Mouse (Mus musculus) intestine, postnatal 0 days (tissue): ENCODE measurements around the gene Tesk2. TPM values are rescaled to one million over a fixed set of nuclear protein-coding genes. Genes with fewer than 3 reads are reported as not detected.
"Not testable (repeated sequence)": the region's sequence is repeated elsewhere in the genome, so short reads cannot be mapped to it uniquely, and the experiment has no call there.

Experiments
- ATAC-seq: fragments of 200-750 bp; cut with Nextera tagmentation; 2 replicates; pipeline ENCODE4 v1.8.0; 2017; ENCODE audit warnings: mild to moderate bottlenecking, moderate TSS enrichment, moderate library complexity
- H3K27ac ChIP-seq: fragments of 300-500 bp; sonication (generic); 2 replicates; pipeline ENCODE4 v1.5.1; 2014; ENCODE audit warnings: mild to moderate bottlenecking, low read depth, low read length, moderate library complexity
- H3K27me3 ChIP-seq: fragments of 300-500 bp; sonication (generic); replicated peaks from 2 replicates; pipeline ENCODE4 v1.6.1; 2014; ENCODE audit warnings: low read length, mixed read lengths; ENCODE audit not compliant: control insufficient read depth, insufficient read depth
- H3K36me3 ChIP-seq: fragments of 300-500 bp; sonication (generic); 2 replicates; pipeline ENCODE4 v1.6.1; 2014; ENCODE audit warnings: mild to moderate bottlenecking, moderate library complexity; ENCODE audit not compliant: control insufficient read depth, insufficient read depth
- H3K4me1 ChIP-seq: fragments of 300-500 bp; sonication (generic); replicated peaks from 2 replicates; pipeline ENCODE4 v1.6.1; 2014; ENCODE audit warnings: antibody characterized with exemption, low read length, mixed read lengths; ENCODE audit not compliant: control insufficient read depth, insufficient read depth
- H3K4me2 ChIP-seq: fragments of 300-500 bp; sonication (generic); replicated peaks from 2 replicates; pipeline ENCODE4 v1.6.1; 2014; ENCODE audit warnings: low read depth, mild to moderate bottlenecking, moderate library complexity
- H3K4me3 ChIP-seq: fragments of 300-500 bp; sonication (generic); 2 replicates; pipeline ENCODE4 v1.5.1; 2014; ENCODE audit warnings: low read depth, low read length
- H3K9ac ChIP-seq: fragments of 300-500 bp; sonication (generic); 2 replicates; pipeline ENCODE4 v1.6.1; 2014; ENCODE audit warnings: mild to moderate bottlenecking, low read depth, low read length
- H3K9me3 ChIP-seq: fragments of 300-500 bp; sonication (generic); 2 replicates; pipeline ENCODE4 v1.6.1; 2016; ENCODE audit warnings: mixed run types; ENCODE audit not compliant: control insufficient read depth
- CTCF ChIP-seq: sonication (generic); IDR thresholded peaks from 2 replicates; pipeline ENCODE4 v1.5.1; 2016; ENCODE audit warnings: low read depth, mild to moderate bottlenecking, control low read depth, antibody characterized with exemption, moderate library complexity
- WGBS: fragments of 180-500 bp; shearing (Covaris S2); extraction: QIAGEN DNeasy Blood & Tissue Kit; methylation state at CpG from one replicate; pipeline ENCODE4 v1.1.7; 2014; 5-methylcytosine and 5-hydroxymethylcytosine counted together
- polyA plus RNA-seq: library from polyadenylated mRNA; unstranded; fragments of >200 nt; fragmentation: Nextera tagmentation; extraction: Ambion mirVana; gene quantifications from 2 replicates; pipeline ENCODE4 v1.2.1, GENCODE M21; 2015

The Tesk2 gene
- 6.6 and 6.9 TPM in 2 replicates for polyA plus RNA-seq

DNA sequence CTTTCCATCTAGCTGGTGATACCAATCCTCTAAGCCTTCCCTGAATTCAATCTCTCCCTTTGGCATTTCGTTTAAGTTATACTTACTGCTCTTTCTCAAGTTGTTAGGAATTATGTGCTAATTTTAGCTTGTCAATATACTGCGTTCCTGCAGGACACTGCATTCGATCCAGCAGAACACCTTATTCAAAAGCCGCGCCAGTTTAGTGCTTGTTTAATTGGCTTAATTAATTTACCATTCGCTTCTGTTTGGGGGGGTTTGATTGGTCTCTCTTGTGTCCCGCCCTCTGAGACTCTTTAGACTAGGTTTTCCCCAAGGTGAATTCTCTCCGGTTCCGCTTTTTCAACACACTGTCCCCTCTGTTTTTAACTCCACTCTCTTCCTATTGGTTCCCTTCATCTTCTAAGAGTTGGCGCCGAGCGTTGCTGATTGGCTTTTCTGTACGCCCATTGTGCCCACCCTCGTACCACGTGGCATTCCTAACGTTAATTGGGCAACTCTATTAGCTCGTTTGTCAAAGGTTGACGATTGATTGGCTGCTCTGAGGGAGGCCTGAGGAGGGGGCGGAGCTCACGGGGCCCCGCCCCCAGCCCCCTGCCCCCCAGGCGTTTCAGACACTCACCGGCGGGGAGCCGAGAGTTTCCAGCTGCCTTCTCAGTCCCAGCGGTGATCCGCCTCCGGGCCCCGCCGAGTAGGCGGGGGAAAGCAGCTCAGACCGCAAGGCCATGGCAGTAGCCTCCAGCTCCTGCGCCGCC is at the start of gene Tesk2:
Gene Tesk2, plus strand, starts transcription at position 606 of the 755 bp plus-strand sequence.
- H3K36me3 ChIP-seq = no peaks in the 10 kb centered on the region
- TF ChIP-seq CTCF = no peak
- H3K27me3 ChIP-seq = no peaks in the 10 kb centered on the region
- H3K4me3 ChIP-seq = peak within 1 kb of the TSS; percentile 88
- peak; percentile 97 for ATAC-seq
- H3K9ac ChIP-seq = peak within 1 kb of the TSS; percentile 87
- H3K4me1 ChIP-seq = peaks cover 8% of the 10 kb centered on the region; the same call in 1 of the 2 replicates
- under 1% methylated on average over 30 of the region's 34 CpGs for WGBS
- peak within 1 kb of the TSS; percentile 86 for H3K27ac ChIP-seq
- H3K4me2 ChIP-seq = peak within 1 kb of the TSS; percentile 95
- no peaks in the 10 kb centered on the region for H3K9me3 ChIP-seq

DNA sequence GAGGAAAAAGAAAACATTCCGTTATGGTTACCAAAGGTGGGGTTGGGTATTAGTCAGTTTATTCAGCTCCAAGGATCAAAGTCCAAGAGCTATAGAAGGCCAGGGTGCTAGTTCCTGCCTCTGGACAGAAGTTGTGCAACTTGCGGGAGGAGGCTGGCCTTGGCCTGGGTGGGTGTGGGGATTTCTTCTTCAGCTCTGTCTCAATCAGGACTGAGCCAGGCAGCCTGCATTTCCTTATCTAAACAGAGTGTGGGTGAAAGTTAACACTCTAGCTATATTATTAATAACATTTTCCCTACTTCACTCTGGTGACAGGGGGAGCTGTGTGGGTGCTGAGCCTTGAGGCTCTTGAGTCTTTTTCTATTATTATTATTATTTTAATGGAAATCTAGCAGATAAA is 48.0 kb upstream of the Tesk2 start:
- H3K36me3 ChIP-seq = no peaks in the 10 kb centered on the region
- 0 out of 2 replicates have a peak overlapping the region, but pooled peaks have one; percentile 23 for H3K27ac ChIP-seq
- WGBS = 18% methylated on average over 2 of the region's 2 CpGs
- H3K27me3 ChIP-seq = no peaks in the 10 kb centered on the region
- no peak overlapping the region; the same call in 1 of the 2 replicates for H3K4me2 ChIP-seq
- 0 out of 2 replicates have a peak, but pooled peaks cover 9% of the 10 kb centered on the region for H3K4me1 ChIP-seq
- no peak overlapping the region for H3K9ac ChIP-seq
- H3K9me3 ChIP-seq = no peaks in the 10 kb centered on the region
- H3K4me3 ChIP-seq = no peak overlapping the region
- ATAC-seq = peak; percentile 99
- TF ChIP-seq CTCF = peak; percentile 44

DNA sequence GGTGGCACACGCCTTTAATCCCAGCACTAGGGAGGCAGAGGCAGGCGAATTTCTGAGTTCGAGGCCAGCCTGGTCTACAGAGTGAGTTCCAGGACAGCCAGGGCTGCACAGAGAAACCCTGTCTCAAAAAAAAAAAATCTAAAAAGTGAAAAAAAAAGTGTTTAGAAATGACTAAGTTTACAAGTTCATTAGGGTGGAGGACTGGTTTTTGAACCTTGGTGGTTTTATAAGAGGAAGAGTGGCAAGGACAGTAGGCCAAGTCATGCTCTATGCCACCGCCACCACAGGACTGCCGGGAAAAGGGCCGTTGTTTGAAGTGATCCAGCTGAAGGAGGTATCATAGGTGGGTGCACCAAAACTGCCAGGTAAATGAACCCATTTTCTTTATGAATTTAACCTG is 46.0 kb upstream of the Tesk2 start:
- not testable (repeated sequence) for H3K27ac ChIP-seq, H3K27me3 ChIP-seq, H3K36me3 ChIP-seq, H3K4me1 ChIP-seq, H3K9ac ChIP-seq, H3K9me3 ChIP-seq, H3K4me3 ChIP-seq, H3K4me2 ChIP-seq, ATAC-seq
- WGBS = 85% methylated on average over 6 of the region's 6 CpGs

DNA sequence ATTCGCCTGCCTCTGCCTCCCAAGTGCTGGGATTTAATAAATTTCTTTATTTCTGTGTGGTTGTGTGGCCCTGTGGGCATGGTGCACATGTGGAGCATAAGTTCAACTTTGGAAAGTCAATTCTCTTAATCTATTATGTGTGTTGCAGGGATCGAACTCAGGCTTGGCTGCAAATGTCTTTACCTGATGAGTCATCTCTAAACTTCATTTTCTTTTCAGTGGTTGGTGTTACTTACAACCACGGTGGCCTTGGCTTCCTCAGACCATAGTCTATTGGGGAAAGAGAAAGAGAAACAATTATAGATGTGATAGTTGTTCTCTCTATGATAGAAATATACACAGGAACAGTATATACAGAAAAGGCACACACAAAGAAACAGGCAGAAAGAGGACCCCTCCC is 44.7 kb upstream of the Tesk2 start:
- no peaks in the 10 kb centered on the region for H3K27me3 ChIP-seq
- ATAC-seq = no peak

DNA sequence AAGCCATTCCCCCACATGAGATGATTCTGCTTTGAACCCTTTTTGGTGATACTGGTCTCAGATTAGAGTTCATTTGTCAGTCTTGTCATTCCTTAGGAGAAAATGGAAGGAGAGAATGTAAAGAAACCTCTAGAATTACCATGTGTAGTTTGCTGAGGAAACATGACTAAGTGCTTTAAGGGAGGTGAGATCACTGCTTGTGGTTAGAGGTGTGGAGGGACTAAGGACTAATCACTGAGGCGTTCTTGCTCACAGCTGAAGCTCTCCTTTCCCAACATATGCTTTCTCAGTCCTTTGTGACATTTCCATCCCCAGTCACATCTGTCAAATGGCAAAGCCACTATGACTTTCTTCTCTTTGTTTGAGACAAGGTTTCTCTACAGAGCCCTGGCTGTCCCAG is 42.9 kb upstream of the Tesk2 start:
- Histone ChIP-seq H3K9me3 (no peaks in the 10 kb centered on the region), H3K4me3 (no peak overlapping the region), H3K4me1 (0 out of 2 replicates have a peak, but pooled peaks cover 6% of the 10 kb centered on the region), H3K9ac (no peak overlapping the region), H3K27ac (no peak overlapping the region), H3K27me3 (no peaks in the 10 kb centered on the region), H3K36me3 (no peaks in the 10 kb centered on the region), H3K4me2 (no peak overlapping the region)
- no peak for ATAC-seq
- no peak for TF ChIP-seq CTCF
- 77% methylated on average over 1 of the region's 1 CpGs for WGBS

More for the DNA sequence above, 44.7 kb upstream of the Tesk2 start:
- Histone ChIP-seq H3K27ac (no peak overlapping the region), H3K36me3 (no peaks in the 10 kb centered on the region), H3K4me2 (no peak overlapping the region), H3K9me3 (no peaks in the 10 kb centered on the region), H3K4me3 (no peak overlapping the region), H3K9ac (no peak overlapping the region), H3K4me1 (0 out of 2 replicates have a peak, but pooled peaks cover 6% of the 10 kb centered on the region)
- 69% methylated on average over 3 of the region's 3 CpGs for WGBS
- no peak for TF ChIP-seq CTCF

DNA sequence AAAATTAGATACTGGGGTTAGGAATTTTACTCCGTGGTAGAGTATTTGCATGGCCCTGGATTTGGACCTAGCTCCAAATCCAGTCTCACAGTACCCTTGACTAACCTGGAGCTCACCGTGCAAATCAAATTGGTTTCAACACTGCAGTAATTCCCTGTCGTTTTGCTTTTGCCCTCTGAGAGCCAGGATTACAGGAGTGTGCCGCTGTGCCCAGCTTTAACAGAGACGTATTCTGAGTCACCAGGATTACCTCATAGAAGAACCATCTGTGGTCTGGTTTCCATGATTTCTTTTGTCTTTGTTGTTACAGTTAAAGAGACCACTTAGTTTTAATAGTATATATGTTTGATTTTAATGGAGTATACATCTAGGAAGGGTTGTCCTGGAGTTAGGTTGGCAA is 41.6 kb upstream of the Tesk2 start:
- Histone ChIP-seq H3K4me3 (no peak overlapping the region), H3K36me3 (no peaks in the 10 kb centered on the region), H3K4me1 (no peaks in the 10 kb centered on the region), H3K27ac (no peak overlapping the region), H3K9ac (no peak overlapping the region), H3K9me3 (no peaks in the 10 kb centered on the region), H3K27me3 (no peaks in the 10 kb centered on the region), H3K4me2 (no peak overlapping the region)
- 60% methylated on average over 5 of the region's 5 CpGs for WGBS
- TF ChIP-seq CTCF = no peak
- ATAC-seq = no peak

DNA sequence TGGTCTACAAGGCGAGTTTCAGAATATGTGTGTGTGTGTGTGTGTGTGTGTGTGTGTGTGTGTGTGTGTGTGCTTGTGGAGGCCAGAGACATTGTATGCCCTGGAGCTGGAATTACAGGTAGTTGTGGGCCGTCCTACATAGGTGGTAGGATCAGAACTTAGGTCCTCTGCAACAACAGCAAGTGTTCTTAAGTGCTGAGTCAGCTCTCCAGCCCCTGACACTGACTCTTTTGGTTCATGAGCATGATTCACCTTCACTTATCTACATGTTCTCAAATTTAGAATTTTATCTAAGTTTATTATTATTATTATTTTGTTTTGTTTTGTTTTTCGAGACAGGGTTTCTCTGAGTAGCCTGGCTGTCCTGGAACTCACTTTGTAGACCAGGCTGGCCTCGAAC is 40.2 kb upstream of the Tesk2 start:
- not testable (repeated sequence) for H3K4me3 ChIP-seq, H3K27ac ChIP-seq, H3K9me3 ChIP-seq, H3K36me3 ChIP-seq, H3K4me2 ChIP-seq, ATAC-seq, H3K4me1 ChIP-seq, H3K9ac ChIP-seq, H3K27me3 ChIP-seq
- 90% methylated on average over 4 of the region's 4 CpGs for WGBS
